Mouse (Mus musculus): ENCODE data around the gene Mybph. TPM values are rescaled to one million over a fixed set of nuclear protein-coding genes. Genes with fewer than 3 reads are reported as not detected.
A peak's percentile ranks its signal among the peaks of the same experiment; 100 is the strongest.
"Not testable (repeated sequence)": the region's sequence is repeated elsewhere in the genome, so short reads cannot be mapped to it uniquely, and the experiment has no call there.

Mybph gene
- polyA plus RNA-seq, 1 experiment from 2014 or later: not detected

DNA sequence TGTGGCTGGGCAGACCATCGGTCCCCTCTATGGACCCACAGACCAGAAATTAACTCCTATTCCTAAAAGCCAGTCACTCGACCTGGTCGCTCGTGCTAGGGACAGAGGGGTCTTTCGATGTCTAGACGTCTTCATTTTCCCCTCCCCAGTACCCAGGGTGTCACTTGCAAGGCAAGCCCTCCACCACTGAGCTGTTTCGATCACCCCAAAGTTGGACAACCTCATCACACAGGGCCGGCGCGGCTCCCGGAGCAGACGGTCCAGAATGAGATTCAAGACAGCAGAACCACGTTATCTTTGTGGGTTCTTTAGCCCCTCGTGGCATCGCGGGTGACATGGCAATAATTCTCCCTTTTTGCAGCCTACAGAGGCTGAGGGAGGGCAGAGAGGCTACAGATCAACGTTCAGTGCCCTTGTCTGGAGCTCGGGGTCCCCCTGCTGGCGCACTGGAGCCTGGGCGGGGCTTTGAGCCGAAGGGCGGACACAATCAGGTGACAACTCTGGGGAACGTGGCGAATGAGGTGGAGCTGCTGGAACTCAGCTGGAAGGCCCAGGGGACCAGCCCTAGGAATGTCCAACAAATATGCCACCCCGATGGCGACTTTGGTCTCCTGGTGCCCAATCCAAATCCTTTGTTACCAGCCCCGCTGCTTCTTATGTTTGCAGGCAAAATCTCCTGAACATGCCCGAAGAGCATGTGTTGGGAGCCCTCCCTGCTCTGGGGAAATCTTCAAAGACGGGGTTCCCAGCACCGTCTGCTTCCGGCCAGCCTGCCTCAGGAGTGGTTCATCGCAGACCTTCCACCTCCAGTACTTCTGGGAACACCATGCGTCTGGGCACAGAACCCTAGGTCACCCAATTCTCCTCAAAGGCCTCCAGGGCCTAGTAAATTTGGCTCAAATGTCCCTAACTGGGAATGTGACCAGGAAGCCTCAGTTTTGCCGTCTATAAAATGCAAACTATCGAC, 51.0 kb downstream of the Mybph start:
- H3K4me1 ChIP-seq (ENCODE audit: insufficient read depth): peaks cover 14% of the 10 kb centered on the region
- no peak overlapping the region for H3K4me3 ChIP-seq (ENCODE audit: low read depth, low read length)
- H3K27me3 ChIP-seq (ENCODE audit: insufficient read depth, low read length): no peaks in the 10 kb centered on the region
- H3K9ac ChIP-seq (replicated peaks): no peak overlapping the region
- H3K27ac ChIP-seq (ENCODE audit: low read depth): no peak overlapping the region
- no peaks in the 10 kb centered on the region for H3K9me3 ChIP-seq (ENCODE audit: low read length)
- peak; percentile 88 for ATAC-seq
- no peaks in the 10 kb centered on the region for H3K36me3 ChIP-seq (replicated peaks; ENCODE audit: insufficient read depth, low read length)
- H3K4me2 ChIP-seq (ENCODE audit: low read depth, low read length): no peak overlapping the region
- DNase-seq: peak; percentile 90
- WGBS (ENCODE audit: insufficient replicate concordance): 20% methylated on average over 35 of the region's 35 CpGs
- TF ChIP-seq EP300 (IDR thresholded peaks at IDR 0.05; ENCODE audit: low read depth): no peak
- TF ChIP-seq CTCF (IDR thresholded peaks at IDR 0.05; ENCODE audit: low read depth): peak; percentile 95

DNA sequence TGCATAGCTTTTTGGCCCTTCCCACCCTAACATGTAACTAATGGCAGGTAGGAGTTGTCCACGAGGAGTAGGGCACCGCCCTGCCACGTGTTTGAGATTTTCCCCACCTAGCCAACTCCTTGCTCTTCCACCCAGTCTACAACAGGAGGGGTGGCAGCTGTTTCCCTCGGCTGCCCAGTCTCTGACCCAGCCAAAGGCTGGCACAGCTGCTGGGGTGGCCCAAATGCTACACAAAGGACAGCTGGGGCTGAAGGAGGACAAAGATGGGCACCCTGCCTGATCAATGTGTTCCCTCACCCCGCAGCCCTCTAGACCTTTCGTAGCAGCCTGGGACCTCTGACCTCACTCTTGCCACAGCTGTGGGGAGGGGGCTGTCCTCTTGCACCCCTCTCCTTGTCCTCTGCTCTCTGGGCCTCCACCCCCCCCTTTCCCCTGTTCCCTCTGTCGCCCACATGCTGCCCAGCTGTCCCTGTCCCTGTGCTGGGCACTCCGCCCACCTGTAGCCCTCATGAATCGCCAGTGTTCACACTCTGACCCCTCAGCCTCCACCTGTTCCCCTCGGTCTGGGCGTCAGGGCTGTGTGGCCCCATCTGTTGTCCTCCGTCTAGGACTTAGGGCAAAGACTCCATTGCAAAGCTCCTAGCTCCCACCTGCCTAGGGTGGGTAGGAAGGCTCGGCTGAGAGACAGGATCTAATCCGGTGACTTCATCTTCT, 51.9 kb downstream of the Mybph start:
- DNase-seq (no peak), ATAC-seq (no peak)
- Histone ChIP-seq H3K4me2 (ENCODE audit: low read depth, low read length) (no peak overlapping the region), H3K27me3 (ENCODE audit: insufficient read depth, low read length) (no peaks in the 10 kb centered on the region), H3K27ac (ENCODE audit: low read depth) (no peak overlapping the region), H3K4me1 (ENCODE audit: insufficient read depth) (peaks cover 14% of the 10 kb centered on the region), H3K9me3 (ENCODE audit: low read length) (no peaks in the 10 kb centered on the region), H3K4me3 (ENCODE audit: low read depth, low read length) (no peak overlapping the region), H3K9ac (replicated peaks) (no peak overlapping the region), H3K36me3 (replicated peaks; ENCODE audit: insufficient read depth, low read length) (no peaks in the 10 kb centered on the region)
- WGBS (ENCODE audit: insufficient replicate concordance): 62% methylated on average over 14 of the region's 14 CpGs
- no peak for TF ChIP-seq CTCF (IDR thresholded peaks at IDR 0.05; ENCODE audit: low read depth)
- no peak for TF ChIP-seq EP300 (IDR thresholded peaks at IDR 0.05; ENCODE audit: low read depth)

DNA sequence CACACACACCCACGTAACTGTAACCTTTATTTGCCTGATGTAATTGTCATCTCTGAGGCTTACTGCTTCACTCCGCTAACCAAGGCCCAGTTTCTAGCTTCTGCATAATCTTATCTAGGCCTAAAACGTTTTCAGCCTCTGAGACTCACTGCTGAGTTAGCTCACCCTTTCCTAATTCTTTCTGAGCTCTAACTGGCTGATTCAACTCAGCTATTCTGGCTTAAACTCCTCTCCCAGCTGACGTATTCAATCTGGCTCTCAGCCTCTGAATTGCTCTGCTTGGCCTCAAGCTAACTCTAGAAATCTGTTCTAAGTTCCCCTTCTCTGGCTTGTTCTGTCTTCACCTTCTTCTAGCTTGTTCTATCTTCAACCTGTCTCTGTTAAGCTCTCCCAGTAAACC, 53.3 kb downstream of the Mybph start:
- ATAC-seq (no peak), DNase-seq (no peak)
- Histone ChIP-seq H3K27ac (ENCODE audit: low read depth) (no peak overlapping the region), H3K27me3 (ENCODE audit: insufficient read depth, low read length) (no peaks in the 10 kb centered on the region), H3K4me1 (ENCODE audit: insufficient read depth) (peaks cover 14% of the 10 kb centered on the region), H3K36me3 (replicated peaks; ENCODE audit: insufficient read depth, low read length) (no peaks in the 10 kb centered on the region), H3K9me3 (ENCODE audit: low read length) (no peaks in the 10 kb centered on the region), H3K4me2 (ENCODE audit: low read depth, low read length) (no peak overlapping the region), H3K4me3 (ENCODE audit: low read depth, low read length) (no peak overlapping the region), H3K9ac (replicated peaks) (no peak overlapping the region)
- 47% methylated on average over 4 of the region's 4 CpGs for WGBS (ENCODE audit: insufficient replicate concordance)
- TF ChIP-seq EP300 (IDR thresholded peaks at IDR 0.05; ENCODE audit: low read depth): no peak
- TF ChIP-seq CTCF (IDR thresholded peaks at IDR 0.05; ENCODE audit: low read depth): no peak

DNA sequence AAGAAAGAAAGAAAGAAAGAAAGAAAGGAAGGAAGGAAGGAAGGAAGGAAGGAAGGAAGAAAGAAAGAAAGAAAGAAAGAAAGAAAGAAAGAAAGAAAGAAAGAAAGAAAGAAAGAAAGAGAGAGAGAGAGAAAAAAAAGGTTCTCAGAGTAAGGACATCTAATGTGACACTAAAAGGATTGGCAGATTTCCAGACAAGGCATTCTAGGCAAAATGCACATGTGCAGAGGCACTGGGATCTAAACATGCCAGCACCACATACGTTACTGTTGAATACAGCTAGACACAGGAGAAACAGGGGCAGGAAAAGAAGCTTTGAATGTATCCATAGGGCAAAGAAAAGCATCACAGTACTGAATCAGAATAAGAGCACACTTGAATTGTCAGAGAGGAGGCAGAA, 56.4 kb downstream of the Mybph start:
- 79% methylated on average over 1 of the region's 1 CpGs for WGBS (ENCODE audit: insufficient replicate concordance)
- H3K9ac ChIP-seq (replicated peaks); DNase-seq; H3K27me3 ChIP-seq (ENCODE audit: insufficient read depth, low read length); H3K36me3 ChIP-seq (replicated peaks; ENCODE audit: insufficient read depth, low read length); ATAC-seq; H3K27ac ChIP-seq (ENCODE audit: low read depth); H3K4me2 ChIP-seq (ENCODE audit: low read depth, low read length); H3K4me1 ChIP-seq (ENCODE audit: insufficient read depth); H3K9me3 ChIP-seq (ENCODE audit: low read length); H3K4me3 ChIP-seq (ENCODE audit: low read depth, low read length): not testable (repeated sequence)

Other genes with a start within 250 kb of the Mybph start
- 1.6 TPM in 2 replicates for gene Fmod, start 156.2 kb upstream of the Mybph start, polyA plus RNA-seq (2015; fragmentation: Nextera tagmentation; extraction: Ambion mirVana)
- gene Btg2, start 114.3 kb upstream of the Mybph start, polyA plus RNA-seq (2015; fragmentation: Nextera tagmentation; extraction: Ambion mirVana): 60.1 and 62.6 TPM in 2 replicates
- gene Chit1, start 82.2 kb upstream of the Mybph start, polyA plus RNA-seq (2015; fragmentation: Nextera tagmentation; extraction: Ambion mirVana): 0.26 TPM in 2 replicates
- 18.8 and 19.3 TPM in 2 replicates for gene Chil1, start 11.3 kb upstream of the Mybph start, polyA plus RNA-seq (2015; fragmentation: Nextera tagmentation; extraction: Ambion mirVana)
- 6.4 and 8.3 TPM in 2 replicates for gene Adora1, start 42.0 kb downstream of the Mybph start, polyA plus RNA-seq (2015; fragmentation: Nextera tagmentation; extraction: Ambion mirVana)
- gene Myog, start 96.5 kb downstream of the Mybph start, polyA plus RNA-seq (2015; fragmentation: Nextera tagmentation; extraction: Ambion mirVana): 0.64 TPM in 1 of 2 replicates, not detected in the other
- 1.3 and 1.6 TPM in 2 replicates for gene Ppfia4, start 139.5 kb downstream of the Mybph start, polyA plus RNA-seq (2015; fragmentation: Nextera tagmentation; extraction: Ambion mirVana)
- gene Tmem183a, start 168.5 kb downstream of the Mybph start, polyA plus RNA-seq (2015; fragmentation: Nextera tagmentation; extraction: Ambion mirVana): 44.1 and 46.1 TPM in 2 replicates
- gene 4933406M09Rik, start 192.5 kb downstream of the Mybph start, polyA plus RNA-seq (2015; fragmentation: Nextera tagmentation; extraction: Ambion mirVana): not detected in 2 replicates
- 7.7 and 8.2 TPM in 2 replicates for gene Cyb5r1, start 212.1 kb downstream of the Mybph start, polyA plus RNA-seq (2015; fragmentation: Nextera tagmentation; extraction: Ambion mirVana)
- gene Adipor1, start 221.9 kb downstream of the Mybph start, polyA plus RNA-seq (2015; fragmentation: Nextera tagmentation; extraction: Ambion mirVana): 93.5 and 98.9 TPM in 2 replicates

All from liver, postnatal 0 days (tissue).